Mouse (Mus musculus): ENCODE measurements around the gene Etfrf1. TPM values are rescaled to one million over a fixed set of nuclear protein-coding genes. Genes with fewer than 3 reads are reported as not detected.

Gene Etfrf1
- polyA plus RNA-seq, 1 experiment = 20.6 TPM

GRCm38 (mm10) chr6:145226296-145226695, 15.4 kb downstream of the Etfrf1 start:
- DNase-seq (ENCODE audit: low read depth) = no peak

GRCm38 (mm10) chr6:145234391-145234790, 23.5 kb downstream of the Etfrf1 start:
- no peak for DNase-seq (ENCODE audit: low read depth)

GRCm38 (mm10) chr6:145235367-145235766, 24.4 kb downstream of the Etfrf1 start:
- no peak for DNase-seq (ENCODE audit: low read depth)

- no peak for DNase-seq (ENCODE audit: low read depth)
Measured at GRCm38 (mm10) chr6:145237148-145237547, 26.2 kb downstream of the Etfrf1 start.

GRCm38 (mm10) chr6:145240285-145240684, 29.4 kb downstream of the Etfrf1 start:
- DNase-seq (ENCODE audit: low read depth) = no peak

GRCm38 (mm10) chr6:145242521-145242920, 31.6 kb downstream of the Etfrf1 start:
- no peak for DNase-seq (ENCODE audit: low read depth)

- no peak for DNase-seq (ENCODE audit: low read depth)
Measured at GRCm38 (mm10) chr6:145246841-145247240, 35.9 kb downstream of the Etfrf1 start.

- DNase-seq (ENCODE audit: low read depth) = no peak
Measured at GRCm38 (mm10) chr6:145247886-145248285, 37.0 kb downstream of the Etfrf1 start.

GRCm38 (mm10) chr6:145249291-145250184, 38.6 kb downstream of the Etfrf1 start:
- DNase-seq (ENCODE audit: low read depth) = no peak

- no peak for DNase-seq (ENCODE audit: low read depth)
Measured at GRCm38 (mm10) chr6:145250185-145250791, 39.4 kb downstream of the Etfrf1 start, which contains the start of gene Kras. Gene Kras, minus strand, starts transcription at chr6:145250239.

GRCm38 (mm10) chr6:145250820-145251219, 39.9 kb downstream of the Etfrf1 start:
- no peak for DNase-seq (ENCODE audit: low read depth)

GRCm38 (mm10) chr6:145255952-145256700, 45.2 kb downstream of the Etfrf1 start:
- no peak for DNase-seq (ENCODE audit: low read depth)

GRCm38 (mm10) chr6:145256701-145257073, 45.8 kb downstream of the Etfrf1 start:
- DNase-seq (ENCODE audit: low read depth) = no peak

- DNase-seq (ENCODE audit: low read depth) = no peak
Measured at GRCm38 (mm10) chr6:145262314-145262713, 51.4 kb downstream of the Etfrf1 start.

Other genes with a start within 250 kb of the Etfrf1 start
- 1.8 and 1.9 TPM in 2 replicates for gene Bcat1, start 134.9 kb upstream of the Etfrf1 start, polyA plus RNA-seq (2012; rRNA removed)
- gene Lrmp, start 95.5 kb upstream of the Etfrf1 start, polyA plus RNA-seq (2012; rRNA removed) = 5.3 and 7.3 TPM in 2 replicates
- 2.4 and 2.6 TPM in 2 replicates for gene Casc1, start 129 bp upstream of the Etfrf1 start, polyA plus RNA-seq (2012; rRNA removed)
- gene Kras, start 39.1 kb downstream of the Etfrf1 start, polyA plus RNA-seq (2012; rRNA removed) = 16.6 and 18.1 TPM in 2 replicates